Mouse (Mus musculus): ENCODE results near the gene Tbcd. TPM values are rescaled to one million over a fixed set of nuclear protein-coding genes. Genes with fewer than 3 reads are reported as not detected.

The Tbcd gene
- total and polyA plus RNA-seq, 2 experiments: 23.5 to 31.8 TPM

- Histone ChIP-seq H3K27me3 (ENCODE audit: control insufficient read depth, insufficient read depth, low read length) (no peaks in the 10 kb centered on the region), H3K79me2 (ENCODE audit: control insufficient read depth, insufficient read depth, low read length) (peaks cover 6% of the 10 kb centered on the region; the same call in 1 of the 2 replicates), H3K9ac (ENCODE audit: low read depth, low read length) (peak within 1 kb of the TSS; percentile 76), H3K27ac (replicated peaks; ENCODE audit: insufficient read depth, low read depth, low read length) (peak within 1 kb of the TSS; percentile 55), H3K4me1 (ENCODE audit: control insufficient read depth, insufficient read depth, low read length) (peaks cover 12% of the 10 kb centered on the region), H3K36me3 (ENCODE audit: control insufficient read depth, insufficient read depth, low read length) (0 out of 2 replicates have a peak, but pooled peaks cover under 1% of the 10 kb centered on the region), H3K4me3 (ENCODE audit: insufficient read depth, low read depth, low read length) (peak within 1 kb of the TSS; percentile 68)
- peak; percentile 86 for DNase-seq (ENCODE audit: extremely low read depth, low read depth, low spot score)
- 7% methylated on average over 30 of the region's 30 CpGs for WGBS
- TF ChIP-seq CTCF (IDR thresholded peaks at IDR 0.05; ENCODE audit: low read depth, low read length) (no peak), POLR2A (IDR thresholded peaks at IDR 0.05; ENCODE audit: extremely low read depth, insufficient read depth, low read length) (peak; percentile 66; the same call in 1 of the 2 replicates)
Observed at GRCm38 (mm10) chr11:121434156-121435155, 17.3 kb upstream of the Tbcd start, which contains the start of gene Fn3k. Gene Fn3k (plus strand): TSS chr11:121434913.

- Histone ChIP-seq H3K79me2 (ENCODE audit: control insufficient read depth, insufficient read depth, low read length) (peaks cover 6% of the 10 kb centered on the region; the same call in 1 of the 2 replicates), H3K4me1 (ENCODE audit: control insufficient read depth, insufficient read depth, low read length) (peaks cover 17% of the 10 kb centered on the region), H3K9ac (ENCODE audit: low read depth, low read length) (no peak overlapping the region), H3K27ac (replicated peaks; ENCODE audit: insufficient read depth, low read depth, low read length) (no peak overlapping the region), H3K27me3 (ENCODE audit: control insufficient read depth, insufficient read depth, low read length) (no peaks in the 10 kb centered on the region), H3K4me3 (ENCODE audit: insufficient read depth, low read depth, low read length) (no peak overlapping the region), H3K36me3 (ENCODE audit: control insufficient read depth, insufficient read depth, low read length) (peaks cover 4% of the 10 kb centered on the region; the same call in 1 of the 2 replicates)
- TF ChIP-seq CTCF (IDR thresholded peaks at IDR 0.05; ENCODE audit: low read depth, low read length) (no peak), POLR2A (IDR thresholded peaks at IDR 0.05; ENCODE audit: extremely low read depth, insufficient read depth, low read length) (no peak)
- DNase-seq (ENCODE audit: extremely low read depth, low read depth, low spot score): no peak
- WGBS: 91% methylated on average over 5 of the region's 5 CpGs
Observed at GRCm38 (mm10) chr11:121437236-121437635, 14.5 kb upstream of the Tbcd start.

GRCm38 (mm10) chr11:121439686-121440292, 12.0 kb upstream of the Tbcd start:
- DNase-seq (ENCODE audit: extremely low read depth, low read depth, low spot score): peak; percentile 98
- no peak for TF ChIP-seq POLR2A (IDR thresholded peaks at IDR 0.05; ENCODE audit: extremely low read depth, insufficient read depth, low read length)
- TF ChIP-seq CTCF (IDR thresholded peaks at IDR 0.05; ENCODE audit: low read depth, low read length): no peak
- Histone ChIP-seq H3K9ac (ENCODE audit: low read depth, low read length) (no peak overlapping the region), H3K27ac (replicated peaks; ENCODE audit: insufficient read depth, low read depth, low read length) (peak overlapping the region; percentile 62), H3K4me1 (ENCODE audit: control insufficient read depth, insufficient read depth, low read length) (peaks cover 15% of the 10 kb centered on the region), H3K27me3 (ENCODE audit: control insufficient read depth, insufficient read depth, low read length) (no peaks in the 10 kb centered on the region), H3K4me3 (ENCODE audit: insufficient read depth, low read depth, low read length) (no peak overlapping the region), H3K79me2 (ENCODE audit: control insufficient read depth, insufficient read depth, low read length) (peaks cover 6% of the 10 kb centered on the region; the same call in 1 of the 2 replicates), H3K36me3 (ENCODE audit: control insufficient read depth, insufficient read depth, low read length) (peaks cover 4% of the 10 kb centered on the region; the same call in 1 of the 2 replicates)
- WGBS: 39% methylated on average over 5 of the region's 5 CpGs

DNA sequence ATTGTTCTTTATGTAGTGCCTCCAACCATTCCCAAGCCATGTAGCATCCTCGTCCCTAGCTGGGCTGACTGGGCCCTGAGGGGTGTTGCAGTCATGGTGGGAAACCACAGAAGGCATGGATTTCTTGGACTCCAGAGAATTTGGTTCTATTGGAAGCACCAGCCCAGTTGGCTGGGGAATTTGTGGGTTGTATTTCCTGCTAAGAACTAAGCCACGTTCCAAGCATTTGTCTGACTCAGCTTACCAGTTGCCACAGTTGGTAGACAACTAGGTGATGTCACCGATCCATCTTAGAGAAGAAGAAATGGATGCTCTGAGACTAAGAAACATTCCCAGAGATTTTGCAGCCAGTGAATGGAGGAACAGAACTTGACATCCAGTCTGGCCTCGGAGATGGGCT, 10.1 kb upstream of the Tbcd start:
- peaks cover 4% of the 10 kb centered on the region; the same call in 1 of the 2 replicates for H3K36me3 ChIP-seq (ENCODE audit: control insufficient read depth, insufficient read depth, low read length)
- peaks cover 8% of the 10 kb centered on the region for H3K4me1 ChIP-seq (ENCODE audit: control insufficient read depth, insufficient read depth, low read length)
- no peaks in the 10 kb centered on the region for H3K27me3 ChIP-seq (ENCODE audit: control insufficient read depth, insufficient read depth, low read length)
- DNase-seq (ENCODE audit: extremely low read depth, low read depth, low spot score): no peak
- H3K9ac ChIP-seq (ENCODE audit: low read depth, low read length): no peak overlapping the region
- no peak overlapping the region for H3K27ac ChIP-seq (replicated peaks; ENCODE audit: insufficient read depth, low read depth, low read length)
- H3K4me3 ChIP-seq (ENCODE audit: insufficient read depth, low read depth, low read length): no peak overlapping the region
- no peak for TF ChIP-seq CTCF (IDR thresholded peaks at IDR 0.05; ENCODE audit: low read depth, low read length)
- no peak for TF ChIP-seq POLR2A (IDR thresholded peaks at IDR 0.05; ENCODE audit: extremely low read depth, insufficient read depth, low read length)
- 92% methylated on average over 4 of the region's 4 CpGs for WGBS
- no peaks in the 10 kb centered on the region for H3K79me2 ChIP-seq (ENCODE audit: control insufficient read depth, insufficient read depth, low read length)

DNA sequence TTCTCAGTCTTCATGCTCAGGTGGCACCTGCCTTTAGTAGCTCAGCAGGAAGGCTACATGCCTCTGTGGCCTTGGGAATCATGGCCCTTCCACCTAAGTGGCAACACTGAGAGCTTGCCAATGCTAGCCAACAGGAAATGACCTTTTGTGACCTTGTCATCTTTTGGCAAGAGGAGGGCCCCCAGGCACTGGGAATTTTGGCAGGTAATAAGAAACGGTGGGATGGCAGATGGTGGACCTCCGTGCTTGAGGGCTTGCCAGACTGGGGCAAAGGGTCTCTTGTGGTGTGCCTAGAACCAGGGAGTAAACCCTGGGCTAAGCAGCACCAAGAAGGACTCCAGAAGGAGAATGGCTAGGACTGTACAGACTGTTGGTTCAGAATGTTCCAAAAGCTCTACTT, 9.7 kb upstream of the Tbcd start:
- no peaks in the 10 kb centered on the region for H3K27me3 ChIP-seq (ENCODE audit: control insufficient read depth, insufficient read depth, low read length)
- H3K79me2 ChIP-seq (ENCODE audit: control insufficient read depth, insufficient read depth, low read length): no peaks in the 10 kb centered on the region
- H3K9ac ChIP-seq (ENCODE audit: low read depth, low read length): no peak overlapping the region
- no peak for TF ChIP-seq CTCF (IDR thresholded peaks at IDR 0.05; ENCODE audit: low read depth, low read length)
- no peak for TF ChIP-seq POLR2A (IDR thresholded peaks at IDR 0.05; ENCODE audit: extremely low read depth, insufficient read depth, low read length)
- 62% methylated on average over 2 of the region's 2 CpGs for WGBS
- no peak for DNase-seq (ENCODE audit: extremely low read depth, low read depth, low spot score)
- H3K4me3 ChIP-seq (ENCODE audit: insufficient read depth, low read depth, low read length): no peak overlapping the region
- peaks cover 4% of the 10 kb centered on the region; the same call in 1 of the 2 replicates for H3K36me3 ChIP-seq (ENCODE audit: control insufficient read depth, insufficient read depth, low read length)
- H3K4me1 ChIP-seq (ENCODE audit: control insufficient read depth, insufficient read depth, low read length): peaks cover 8% of the 10 kb centered on the region
- H3K27ac ChIP-seq (replicated peaks; ENCODE audit: insufficient read depth, low read depth, low read length): no peak overlapping the region
